Comparison of ENCODE assay signal across 8 mouse cellular contexts in the genomic region with DNA sequence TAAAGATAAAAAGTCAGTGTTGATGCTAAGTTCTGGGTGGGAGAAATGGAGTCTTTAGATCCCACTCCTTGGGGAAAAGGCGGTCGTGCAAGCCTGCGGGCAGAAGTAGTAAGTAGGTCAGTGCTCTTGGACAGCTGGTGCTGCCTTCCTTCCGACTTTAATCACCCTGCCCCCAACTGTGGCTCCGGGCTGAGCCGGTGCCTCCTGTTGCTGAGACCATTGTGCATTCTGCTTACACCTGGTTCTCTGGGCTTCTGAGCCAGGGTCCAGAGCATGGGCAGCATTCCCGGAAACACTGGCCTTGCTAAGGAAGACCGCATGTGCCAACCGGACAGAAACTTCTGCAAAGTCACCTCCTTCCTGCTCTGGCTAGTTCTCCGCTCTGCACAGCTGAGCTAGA. TPM values are rescaled to one million over a fixed set of nuclear protein-coding genes. Genes with fewer than 3 reads are reported as not detected.
A peak's percentile ranks its signal among the peaks of the same experiment; 100 is the strongest.
DNase-seq lines count a peak whose midpoint lies in the region; ATAC-seq and TF ChIP-seq lines count a peak whose summit lies in the region.

No protein-coding gene starts in this region.

- peak overlapping the region; percentile 15 for H3K4me3 ChIP-seq in embryonic facial prominence, embryonic 13.5 days
- H3K4me3 ChIP-seq in heart, postnatal 0 days (ENCODE audit: low read depth, low read length), result peak overlapping the region; percentile 90
- H3K4me3 ChIP-seq in neural tube, embryonic 14.5 days (ENCODE audit: low read depth, low read length), result no peak overlapping the region

- H3K36me3 ChIP-seq in embryonic facial prominence, embryonic 13.5 days, result peaks cover 48% of the 10 kb centered on the region
- peaks cover 8% of the 10 kb centered on the region for H3K36me3 ChIP-seq in heart, postnatal 0 days (replicated peaks; ENCODE audit: control insufficient read depth, insufficient read depth, low read length)
- H3K36me3 ChIP-seq in neural tube, embryonic 14.5 days (ENCODE audit: control insufficient read depth, insufficient read depth, low read length), result peaks cover 5% of the 10 kb centered on the region; the same call in 1 of the 2 replicates

- peak overlapping the region; percentile 73 for H3K4me2 ChIP-seq in embryonic facial prominence, embryonic 13.5 days
- H3K4me2 ChIP-seq in heart, postnatal 0 days (ENCODE audit: low read depth, low read length), result peak overlapping the region; percentile 63
- peak overlapping the region; percentile 67; the same call in 1 of the 2 replicates for H3K4me2 ChIP-seq in neural tube, embryonic 14.5 days (ENCODE audit: low read depth, low read length)

- H3K4me1 ChIP-seq in embryonic facial prominence, embryonic 13.5 days, result peaks cover 42% of the 10 kb centered on the region
- peaks cover 61% of the 10 kb centered on the region for H3K4me1 ChIP-seq in heart, postnatal 0 days (ENCODE audit: control insufficient read depth, insufficient read depth)
- H3K4me1 ChIP-seq in neural tube, embryonic 14.5 days (ENCODE audit: control insufficient read depth, insufficient read depth, low read length), result peaks cover 59% of the 10 kb centered on the region

- TF ChIP-seq EP300 in heart, postnatal 0 days (IDR thresholded peaks at IDR 0.05; ENCODE audit: low read depth), result no peak

- peak overlapping the region; percentile 74; the same call in 1 of the 2 replicates for H3K27ac ChIP-seq in embryonic facial prominence, embryonic 13.5 days
- peak overlapping the region; percentile 98 for H3K27ac ChIP-seq in heart, postnatal 0 days (ENCODE audit: low read depth)
- H3K27ac ChIP-seq in neural tube, embryonic 14.5 days (ENCODE audit: low read depth, low read length), result no peak overlapping the region

- H3K9ac ChIP-seq in embryonic facial prominence, embryonic 13.5 days, result 0 out of 2 replicates have a peak overlapping the region, but pooled peaks have one; percentile 40
- peak overlapping the region; percentile 4; the same call in 1 of the 2 replicates for H3K9ac ChIP-seq in heart, postnatal 0 days (replicated peaks; ENCODE audit: low read depth, low read length)
- no peak overlapping the region for H3K9ac ChIP-seq in neural tube, embryonic 14.5 days (replicated peaks; ENCODE audit: low read depth, low read length)

- DNase-seq in right cerebral cortex, postnatal 10 days (ENCODE audit: low spot score in 2 of 2), result peak; percentile 74 to 78
- DNase-seq in right cerebral cortex, postnatal 25 days, result no peak
- no peak for DNase-seq in heart, postnatal 0 days (ENCODE audit: low spot score)
- peak; percentile 61 to 68 for DNase-seq in kidney, postnatal 36 days
- DNase-seq in ovary, postnatal 14 days (ENCODE audit: low spot score), result no peak
- no peak for DNase-seq in layer of hippocampus, adult 9-11 months

- TF ChIP-seq CTCF in heart, postnatal 0 days (IDR thresholded peaks at IDR 0.05; ENCODE audit: low read depth), result no peak

- H3K9me3 ChIP-seq in embryonic facial prominence, embryonic 13.5 days, result no peaks in the 10 kb centered on the region
- H3K9me3 ChIP-seq in heart, postnatal 0 days (replicated peaks; ENCODE audit: control insufficient read depth, low read length), result no peaks in the 10 kb centered on the region
- H3K9me3 ChIP-seq in neural tube, embryonic 14.5 days (ENCODE audit: control insufficient read depth, low read length), result no peaks in the 10 kb centered on the region

- WGBS in embryonic facial prominence, embryonic 13.5 days, result 58% methylated on average over 10 of the region's 10 CpGs
- 15% methylated on average over 10 of the region's 10 CpGs for WGBS in heart, postnatal 0 days
- WGBS in neural tube, embryonic 14.5 days, result 42% methylated on average over 10 of the region's 10 CpGs

- no peak for ATAC-seq in embryonic facial prominence, embryonic 13.5 days (ENCODE audit: insufficient number of reproducible peaks, insufficient read depth, low FRiP score, low TSS enrichment, low read depth)
- ATAC-seq in heart, postnatal 0 days (ENCODE audit: insufficient read depth, low read depth), result no peak
- no peak for ATAC-seq in neural tube, embryonic 14.5 days (ENCODE audit: low read depth)

- no peaks in the 10 kb centered on the region for H3K27me3 ChIP-seq in embryonic facial prominence, embryonic 13.5 days
- H3K27me3 ChIP-seq in heart, postnatal 0 days (ENCODE audit: control insufficient read depth, insufficient read depth, low read length), result no peaks in the 10 kb centered on the region
- no peaks in the 10 kb centered on the region for H3K27me3 ChIP-seq in neural tube, embryonic 14.5 days (ENCODE audit: control insufficient read depth, insufficient read depth, low read length)

RNA-seq across cellular contexts. Expression of a gene that starts 4.3 kb away (rescaled TPM):
- polyA plus RNA-seq in embryonic facial prominence, embryonic 13.5 days (2015; fragmentation: Nextera tagmentation; extraction: Ambion mirVana), result 1,264 and 1,360 TPM in 2 replicates
- 1,588 and 1,940 TPM in 2 replicates for total RNA-seq in heart, postnatal 0 days (2014; rRNA removed; ENCODE audit: low replicate concordance)
- 1,219 and 1,312 TPM in 2 replicates for polyA plus RNA-seq in heart, postnatal 0 days (2015; fragmentation: Nextera tagmentation; extraction: Ambion mirVana)
- 834 and 964 TPM in 2 replicates for polyA plus RNA-seq in neural tube, embryonic 14.5 days (2014; fragmentation: Nextera tagmentation; extraction: Ambion mirVana)

RNA-seq across cellular contexts. Expression of a gene that starts 19.5 kb away (rescaled TPM):
- polyA plus RNA-seq in embryonic facial prominence, embryonic 13.5 days (2015; fragmentation: Nextera tagmentation; extraction: Ambion mirVana), result 1.6 and 2.0 TPM in 2 replicates
- total RNA-seq in heart, postnatal 0 days (2014; rRNA removed; ENCODE audit: low replicate concordance), result not detected in 2 replicates
- polyA plus RNA-seq in heart, postnatal 0 days (2015; fragmentation: Nextera tagmentation; extraction: Ambion mirVana), result 0.15 and 0.16 TPM in 2 replicates
- polyA plus RNA-seq in neural tube, embryonic 14.5 days (2014; fragmentation: Nextera tagmentation; extraction: Ambion mirVana), result 3.1 and 6.0 TPM in 2 replicates

RNA-seq across cellular contexts. Expression of a gene that starts 43.3 kb away (rescaled TPM):
- 36.3 and 42.5 TPM in 2 replicates for polyA plus RNA-seq in embryonic facial prominence, embryonic 13.5 days (2015; fragmentation: Nextera tagmentation; extraction: Ambion mirVana)
- 22.5 and 32.7 TPM in 2 replicates for total RNA-seq in heart, postnatal 0 days (2014; rRNA removed; ENCODE audit: low replicate concordance)
- 13.7 and 14.4 TPM in 2 replicates for polyA plus RNA-seq in heart, postnatal 0 days (2015; fragmentation: Nextera tagmentation; extraction: Ambion mirVana)
- 246 and 258 TPM in 2 replicates for polyA plus RNA-seq in neural tube, embryonic 14.5 days (2014; fragmentation: Nextera tagmentation; extraction: Ambion mirVana)

Comparison
In these comparisons a context has a peak if more than half of its experiments do, and no peak if none do; other contexts are left out.
1. DNase-seq: peak in right cerebral cortex, postnatal 10 days (2 of 2) and kidney, postnatal 36 days (2 of 2); none in right cerebral cortex, postnatal 25 days (single experiment), heart, postnatal 0 days (single experiment), ovary, postnatal 14 days (single experiment) and layer of hippocampus, adult 9-11 months (single experiment).
2. Peak in every context shown above with its lines, with median percentiles within 50 percentile points of each other: H3K4me2 ChIP-seq.